ENCODE assay signal across 8 mouse cellular contexts in the genomic region with DNA sequence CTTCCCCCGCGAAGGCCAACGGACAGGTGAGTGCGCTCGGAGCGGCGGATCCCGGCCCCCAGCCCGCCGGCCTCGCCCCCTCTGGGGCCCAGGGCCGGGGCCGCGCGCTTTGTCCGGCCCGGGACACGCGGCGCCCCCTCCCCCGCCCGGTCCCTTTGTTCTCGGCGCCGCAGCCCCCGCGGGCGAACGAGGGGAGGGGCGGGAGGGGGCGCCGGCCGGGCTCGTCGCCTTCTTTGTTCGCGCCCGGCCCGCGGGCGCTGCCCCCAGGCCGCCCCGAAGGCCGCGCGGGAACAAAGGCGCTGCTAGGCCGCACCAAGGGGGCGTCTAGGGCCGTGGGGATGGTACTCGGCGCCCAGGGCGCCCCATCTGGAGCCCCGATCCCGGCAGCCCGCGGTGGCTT. TPM values are rescaled to one million over a fixed set of nuclear protein-coding genes. Genes with fewer than 3 reads are reported as not detected.
DNase-seq lines count a peak whose midpoint lies in the region; ATAC-seq and TF ChIP-seq lines count a peak whose summit lies in the region.

No protein-coding gene starts in this region.

- H3K4me1 ChIP-seq in heart, embryonic 16.5 days (ENCODE audit: control insufficient read depth, insufficient read depth, low read length), result peaks cover 26% of the 10 kb centered on the region
- peaks cover 25% of the 10 kb centered on the region for H3K4me1 ChIP-seq in G1E (ENCODE audit: insufficient read depth, low read depth, low read length)
- H3K4me1 ChIP-seq in forebrain, embryonic 15.5 days, result peaks cover 34% of the 10 kb centered on the region
- H3K4me1 ChIP-seq in midbrain, embryonic 10.5 days, result peaks cover 61% of the 10 kb centered on the region

- peak overlapping the region; percentile 68 for H3K4me2 ChIP-seq in heart, embryonic 16.5 days (ENCODE audit: low read depth, low read length)
- H3K4me2 ChIP-seq in forebrain, embryonic 15.5 days (replicated peaks), result peak overlapping the region; percentile 95

- peak overlapping the region; percentile 96 for H3K9ac ChIP-seq in heart, embryonic 16.5 days (ENCODE audit: low read length)
- peak overlapping the region; percentile 100 for H3K9ac ChIP-seq in forebrain, embryonic 15.5 days (replicated peaks)

- no peak for DNase-seq in heart, postnatal 4 days
- peak; percentile 48 for DNase-seq in G1E (ENCODE audit: low spot score)
- no peak for DNase-seq in midbrain, embryonic 10.5 days (ENCODE audit: low spot score)
- no peak for DNase-seq in frontal cortex, postnatal 10 days (ENCODE audit: low spot score in 2 of 2)
- no peak for DNase-seq in gastrocnemius, postnatal 25 days
- no peak for DNase-seq in thymus, postnatal 0 days (ENCODE audit: low spot score)

- ATAC-seq in heart, embryonic 16.5 days (replicated peaks; ENCODE audit: extremely low read depth, insufficient read depth, low FRiP score), result peak; percentile 47
- ATAC-seq in G1E (ENCODE audit: extremely low read depth, insufficient number of reproducible peaks, low FRiP score, poor library complexity, severe bottlenecking), result no peak
- ATAC-seq in forebrain, embryonic 15.5 days (replicated peaks), result peak; percentile 49

- H3K27ac ChIP-seq in heart, embryonic 16.5 days (ENCODE audit: low read length), result peak overlapping the region; percentile 94
- H3K27ac ChIP-seq in forebrain, embryonic 15.5 days (replicated peaks), result peak overlapping the region; percentile 98
- peak overlapping the region; percentile 100 for H3K27ac ChIP-seq in midbrain, embryonic 10.5 days (replicated peaks)

- peaks cover 7% of the 10 kb centered on the region for H3K36me3 ChIP-seq in heart, embryonic 16.5 days (ENCODE audit: control insufficient read depth, insufficient read depth)
- H3K36me3 ChIP-seq in G1E (replicated peaks), result peaks cover 30% of the 10 kb centered on the region
- peaks cover 34% of the 10 kb centered on the region for H3K36me3 ChIP-seq in forebrain, embryonic 15.5 days
- peaks cover 47% of the 10 kb centered on the region for H3K36me3 ChIP-seq in midbrain, embryonic 10.5 days

- no peaks in the 10 kb centered on the region for H3K9me3 ChIP-seq in heart, embryonic 16.5 days (replicated peaks; ENCODE audit: control insufficient read depth, low read length)
- H3K9me3 ChIP-seq in G1E (replicated peaks), result no peaks in the 10 kb centered on the region
- H3K9me3 ChIP-seq in forebrain, embryonic 15.5 days, result no peaks in the 10 kb centered on the region
- no peaks in the 10 kb centered on the region for H3K9me3 ChIP-seq in midbrain, embryonic 10.5 days (replicated peaks)

- WGBS in heart, embryonic 16.5 days, result under 1% methylated on average over 43 of the region's 57 CpGs
- WGBS in forebrain, embryonic 15.5 days, result under 1% methylated on average over 49 of the region's 57 CpGs
- under 1% methylated on average over 40 of the region's 57 CpGs for WGBS in midbrain, embryonic 10.5 days

- TF ChIP-seq CTCF in G1E (IDR thresholded peaks at IDR 0.05; ENCODE audit: low read depth, low read length), result no peak

- H3K27me3 ChIP-seq in heart, embryonic 16.5 days (ENCODE audit: control insufficient read depth, insufficient read depth, low read length), result no peaks in the 10 kb centered on the region
- peaks cover 56% of the 10 kb centered on the region for H3K27me3 ChIP-seq in G1E (ENCODE audit: insufficient read depth, low read length)
- no peaks in the 10 kb centered on the region for H3K27me3 ChIP-seq in forebrain, embryonic 15.5 days
- no peaks in the 10 kb centered on the region for H3K27me3 ChIP-seq in midbrain, embryonic 10.5 days (ENCODE audit: low read depth, poor library complexity, severe bottlenecking)

- H3K4me3 ChIP-seq in heart, embryonic 16.5 days (ENCODE audit: low read length), result peak overlapping the region; percentile 94
- peak overlapping the region; percentile 71 for H3K4me3 ChIP-seq in G1E (ENCODE audit: low read depth, low read length)
- H3K4me3 ChIP-seq in forebrain, embryonic 15.5 days, result peak overlapping the region; percentile 94
- peak overlapping the region; percentile 100 for H3K4me3 ChIP-seq in midbrain, embryonic 10.5 days

RNA-seq across cellular contexts. Expression of a gene that starts 0.5 kb away (rescaled TPM):
- polyA plus RNA-seq in heart, embryonic 16.5 days (2015; fragmentation: Nextera tagmentation; extraction: Ambion mirVana), result 262 and 287 TPM in 2 replicates
- 10 to 100 TPM; 96.6 to 97.7 TPM for total RNA-seq in heart, postnatal 4 days (2021)
- total RNA-seq in G1E (2014; fragmentation: Nextera tagmentation) (14.5 and 18.7 TPM in 2 replicates), G1E (2017) (13.4 and 13.6 TPM in 2 replicates)
- 38.9 and 47.0 TPM in 2 replicates for polyA plus RNA-seq in G1E (2012)
- polyA plus RNA-seq in forebrain, embryonic 15.5 days (2015; fragmentation: Nextera tagmentation; extraction: Ambion mirVana), result 2,102 and 2,181 TPM in 2 replicates
- 1,603 and 1,647 TPM in 2 replicates for polyA plus RNA-seq in midbrain, embryonic 10.5 days (2016; fragmentation: Nextera tagmentation; extraction: Ambion mirVana)
- total RNA-seq in gastrocnemius, postnatal 25 days (2021), result 1 to 10 TPM; 1.6 to 2.8 TPM
- 382 and 399 TPM in 2 replicates for polyA plus RNA-seq in thymus, postnatal 0 days (2015; fragmentation: Nextera tagmentation; extraction: Ambion mirVana)

RNA-seq across cellular contexts. Expression of a gene that starts 22.9 kb away (rescaled TPM):
- not detected in 2 replicates for polyA plus RNA-seq in heart, embryonic 16.5 days (2015; fragmentation: Nextera tagmentation; extraction: Ambion mirVana)
- not detected for total RNA-seq in heart, postnatal 4 days (2021)
- total RNA-seq in G1E (2014; fragmentation: Nextera tagmentation) (not detected in 2 replicates), G1E (2017) (not detected in 2 replicates)
- 0.31 TPM in 1 of 2 replicates, not detected in the other for polyA plus RNA-seq in G1E (2012)
- 0.61 TPM in 1 of 2 replicates, not detected in the other for polyA plus RNA-seq in forebrain, embryonic 15.5 days (2015; fragmentation: Nextera tagmentation; extraction: Ambion mirVana)
- not detected in 2 replicates for polyA plus RNA-seq in midbrain, embryonic 10.5 days (2016; fragmentation: Nextera tagmentation; extraction: Ambion mirVana)
- total RNA-seq in gastrocnemius, postnatal 25 days (2021), result not detected
- polyA plus RNA-seq in thymus, postnatal 0 days (2015; fragmentation: Nextera tagmentation; extraction: Ambion mirVana), result 0.62 TPM in 1 of 2 replicates, not detected in the other

RNA-seq across cellular contexts. Expression of a gene that starts 23.1 kb away (rescaled TPM):
- not detected in 2 replicates for polyA plus RNA-seq in heart, embryonic 16.5 days (2015; fragmentation: Nextera tagmentation; extraction: Ambion mirVana)
- total RNA-seq in heart, postnatal 4 days (2021), result not detected
- not detected in 2 replicates for total RNA-seq in G1E (2014; fragmentation: Nextera tagmentation)
- 0.38 TPM in 1 of 2 replicates, not detected in the other for total RNA-seq in G1E (2017)
- polyA plus RNA-seq in G1E (2012), result not detected in 2 replicates
- polyA plus RNA-seq in forebrain, embryonic 15.5 days (2015; fragmentation: Nextera tagmentation; extraction: Ambion mirVana), result 0.34 TPM in 1 of 2 replicates, not detected in the other
- not detected in 2 replicates for polyA plus RNA-seq in midbrain, embryonic 10.5 days (2016; fragmentation: Nextera tagmentation; extraction: Ambion mirVana)
- total RNA-seq in gastrocnemius, postnatal 25 days (2021), result not detected
- 0.09 TPM in 1 of 2 replicates, not detected in the other for polyA plus RNA-seq in thymus, postnatal 0 days (2015; fragmentation: Nextera tagmentation; extraction: Ambion mirVana)

RNA-seq across cellular contexts. Expression of a gene that starts 28.6 kb away (rescaled TPM):
- polyA plus RNA-seq in heart, embryonic 16.5 days (2015; fragmentation: Nextera tagmentation; extraction: Ambion mirVana), result 123 and 139 TPM in 2 replicates
- 10 to 100 TPM; 45.0 to 46.4 TPM for total RNA-seq in heart, postnatal 4 days (2021)
- total RNA-seq in G1E (2014; fragmentation: Nextera tagmentation) (79.8 and 86.5 TPM in 2 replicates), G1E (2017) (64.5 and 76.7 TPM in 2 replicates)
- polyA plus RNA-seq in G1E (2012), result 53.7 and 63.6 TPM in 2 replicates
- polyA plus RNA-seq in forebrain, embryonic 15.5 days (2015; fragmentation: Nextera tagmentation; extraction: Ambion mirVana), result 119 and 130 TPM in 2 replicates
- polyA plus RNA-seq in midbrain, embryonic 10.5 days (2016; fragmentation: Nextera tagmentation; extraction: Ambion mirVana), result 276 and 278 TPM in 2 replicates
- total RNA-seq in gastrocnemius, postnatal 25 days (2021), result 1 to 10 TPM; 9.6 to 9.9 TPM
- 310 and 317 TPM in 2 replicates for polyA plus RNA-seq in thymus, postnatal 0 days (2015; fragmentation: Nextera tagmentation; extraction: Ambion mirVana)

RNA-seq across cellular contexts. Expression of a gene that starts 52.5 kb away (rescaled TPM):
- 25.0 and 26.2 TPM in 2 replicates for polyA plus RNA-seq in heart, embryonic 16.5 days (2015; fragmentation: Nextera tagmentation; extraction: Ambion mirVana)
- total RNA-seq in heart, postnatal 4 days (2021), result 10 to 100 TPM; 34.0 to 36.6 TPM
- total RNA-seq in G1E (2014; fragmentation: Nextera tagmentation), result 25.0 and 91.3 TPM in 2 replicates
- total RNA-seq in G1E (2017), result 28.4 and 29.1 TPM in 2 replicates
- polyA plus RNA-seq in G1E (2012), result 25.7 and 34.8 TPM in 2 replicates
- 41.6 and 42.7 TPM in 2 replicates for polyA plus RNA-seq in forebrain, embryonic 15.5 days (2015; fragmentation: Nextera tagmentation; extraction: Ambion mirVana)
- polyA plus RNA-seq in midbrain, embryonic 10.5 days (2016; fragmentation: Nextera tagmentation; extraction: Ambion mirVana), result 20.2 and 25.0 TPM in 2 replicates
- total RNA-seq in gastrocnemius, postnatal 25 days (2021), result 10 to 100 TPM; 25.6 to 26.9 TPM
- 18.4 and 19.1 TPM in 2 replicates for polyA plus RNA-seq in thymus, postnatal 0 days (2015; fragmentation: Nextera tagmentation; extraction: Ambion mirVana)
